Mouse (Mus musculus) erythroblast, embryonic 14.5 days (primary cell): ENCODE results near the gene Bicdl2. TPM values are rescaled to one million over a fixed set of nuclear protein-coding genes. Genes with fewer than 3 reads are reported as not detected.

Experiments
- H3K27me3 ChIP-seq: 2 replicates; pipeline ENCODE4 v1.6.1; 2012; ENCODE audit warnings: inconsistent platforms; ENCODE audit not compliant: control insufficient read depth
- H3K36me3 ChIP-seq: 2 replicates; pipeline ENCODE4 v1.6.1; 2012; ENCODE audit warnings: mild to moderate bottlenecking, inconsistent platforms; ENCODE audit not compliant: control insufficient read depth
- H3K4me1 ChIP-seq: 2 replicates; pipeline ENCODE4 v1.6.1; 2012; ENCODE audit warnings: inconsistent platforms; ENCODE audit not compliant: control insufficient read depth
- H3K4me3 ChIP-seq: replicated peaks from 2 replicates; pipeline ENCODE3; 2012; ENCODE audit warnings: moderate library complexity, mild to moderate bottlenecking, inconsistent platforms
- H3K9me3 ChIP-seq: 2 replicates; pipeline ENCODE4 v1.6.1; 2012; ENCODE audit warnings: low read length, inconsistent platforms, mixed read lengths; ENCODE audit not compliant: control insufficient read depth
- GATA1 ChIP-seq: IDR thresholded peaks from 2 replicates; pipeline ENCODE4 v1.6.1; 2012; ENCODE audit warnings: low read length, inconsistent platforms, mixed read lengths
- TAL1 ChIP-seq: IDR thresholded peaks from 3 replicates; pipeline ENCODE4 v1.6.1; 2012; ENCODE audit warnings: low read length, inconsistent platforms, mixed read lengths
- polyA plus RNA-seq: library from polyadenylated mRNA; stranded (reverse); fragments of >175 nt; gene quantifications from 2 replicates; pipeline ENCODE4 v1.2.3, GENCODE M21; 2012

Gene Bicdl2
- not detected in 2 replicates for polyA plus RNA-seq

DNA sequence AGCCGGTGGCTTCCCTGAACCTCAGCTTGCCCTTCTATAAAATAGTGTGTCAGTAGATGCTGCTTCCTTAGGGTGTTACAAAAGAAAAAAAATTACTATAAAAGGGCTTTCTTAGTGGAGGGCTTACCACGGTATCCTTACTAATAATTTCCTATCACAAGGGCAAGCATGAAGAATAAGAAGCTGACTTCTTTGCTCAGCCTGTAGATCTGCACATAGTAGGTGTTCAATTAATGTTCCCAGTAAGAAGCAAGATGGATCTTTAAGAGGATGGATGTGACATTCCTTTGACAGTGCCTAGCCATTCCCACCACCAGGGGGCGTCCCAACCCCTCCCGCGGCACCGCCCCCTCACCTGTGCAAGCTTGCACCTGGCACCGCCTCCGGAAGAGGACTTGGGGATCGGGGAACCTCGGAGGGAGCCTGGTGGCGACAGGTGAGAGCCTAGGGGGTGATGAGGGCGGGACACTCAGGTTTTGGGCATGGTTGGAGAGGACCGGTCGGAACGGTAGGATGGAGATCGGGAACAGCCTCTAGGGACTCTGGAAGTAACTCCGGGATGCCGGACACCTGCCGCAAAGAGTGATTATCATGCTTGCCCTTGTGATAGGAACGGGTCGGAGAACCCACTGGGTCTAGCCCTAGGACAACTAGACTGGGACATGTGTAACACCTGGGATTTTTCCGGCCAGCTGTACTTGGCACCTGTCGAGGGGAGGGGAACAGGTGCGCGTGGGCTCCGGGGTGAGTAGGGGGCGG is at the start of gene Bicdl2:
Gene Bicdl2, plus strand, starts transcription at position 390 of the 759 bp plus-strand sequence.
- Histone ChIP-seq H3K4me3 (no peak within 1 kb of the TSS), H3K4me1 (peaks cover 4% of the 10 kb centered on the region), H3K27me3 (peaks cover 50% of the 10 kb centered on the region), H3K36me3 (no peaks in the 10 kb centered on the region), H3K9me3 (no peaks in the 10 kb centered on the region)
- TF ChIP-seq TAL1 = no peak
- no peak for TF ChIP-seq GATA1

DNA sequence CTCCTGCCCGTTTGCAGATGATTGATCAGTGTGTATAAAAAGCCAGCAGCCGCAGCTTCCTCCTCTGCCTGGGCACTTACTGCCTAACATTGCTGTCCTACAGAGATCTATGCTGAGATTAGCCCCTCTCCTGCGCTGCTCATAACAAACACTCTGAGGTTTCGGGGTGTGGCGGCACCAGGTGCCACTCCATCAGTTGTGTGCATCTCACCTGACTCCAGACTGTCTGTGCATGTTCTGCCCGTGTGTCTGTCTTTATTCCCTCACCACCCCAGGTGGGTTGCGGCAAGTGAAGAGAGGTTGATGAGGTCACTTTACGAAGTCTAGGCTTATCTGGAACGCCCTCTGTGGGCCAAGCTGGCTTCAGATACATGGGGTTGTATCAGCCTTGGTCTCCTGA is 43.2 kb upstream of the Bicdl2 start:
- no peaks in the 10 kb centered on the region for H3K4me1 ChIP-seq
- H3K4me3 ChIP-seq = no peak overlapping the region
- peaks cover 13% of the 10 kb centered on the region for H3K27me3 ChIP-seq
- no peaks in the 10 kb centered on the region for H3K9me3 ChIP-seq
- TF ChIP-seq TAL1 (no peak), GATA1 (no peak)
- H3K36me3 ChIP-seq = no peaks in the 10 kb centered on the region

DNA sequence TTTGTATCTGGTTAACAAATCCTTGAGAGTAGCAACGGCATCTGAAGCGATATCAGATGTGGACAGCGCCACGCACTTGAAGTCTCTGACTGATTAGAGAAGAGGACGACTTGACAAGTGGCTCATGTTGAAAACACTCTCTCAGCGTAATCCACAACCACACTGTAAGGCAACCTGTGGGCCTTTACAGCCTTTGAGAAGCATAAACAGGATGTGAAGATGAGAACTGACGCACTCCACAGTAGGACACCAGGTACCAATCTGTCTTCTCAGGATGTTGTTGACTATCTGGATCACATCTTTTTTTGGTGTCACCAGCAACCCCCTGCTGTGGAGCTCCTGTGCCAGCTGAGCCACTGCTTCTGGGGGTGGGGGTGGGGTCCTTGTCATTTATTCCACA is 40.0 kb upstream of the Bicdl2 start:
- TF ChIP-seq GATA1 (no peak), TAL1 (no peak)
- Histone ChIP-seq H3K9me3 (no peaks in the 10 kb centered on the region), H3K27me3 (peaks cover 13% of the 10 kb centered on the region), H3K36me3 (no peaks in the 10 kb centered on the region), H3K4me1 (no peaks in the 10 kb centered on the region), H3K4me3 (no peak overlapping the region)

DNA sequence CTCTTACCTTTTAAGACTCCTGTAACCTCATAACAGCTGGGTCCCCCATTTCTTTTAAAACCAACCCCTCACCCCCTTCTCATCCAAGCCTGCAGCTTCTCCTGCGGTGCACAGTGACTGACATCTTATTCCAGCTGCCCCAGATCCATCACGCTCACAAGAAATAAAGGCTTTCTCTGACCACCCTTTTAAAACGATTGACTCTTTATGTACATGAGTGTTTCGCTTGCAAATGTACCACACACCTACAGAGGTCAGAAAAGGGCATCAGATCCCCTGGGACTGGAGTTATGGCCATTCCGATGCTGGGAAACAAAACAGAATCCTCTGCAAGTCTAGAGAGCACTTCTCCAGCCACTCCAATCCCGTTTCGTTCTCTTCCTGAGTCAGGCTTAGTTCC is 32.5 kb upstream of the Bicdl2 start:
- no peaks in the 10 kb centered on the region for H3K9me3 ChIP-seq
- no peaks in the 10 kb centered on the region for H3K36me3 ChIP-seq
- TF ChIP-seq GATA1 = no peak
- no peak for TF ChIP-seq TAL1
- H3K4me1 ChIP-seq = no peaks in the 10 kb centered on the region
- H3K27me3 ChIP-seq = peaks cover 4% of the 10 kb centered on the region; the same call in 1 of the 2 replicates
- H3K4me3 ChIP-seq = no peak overlapping the region

DNA sequence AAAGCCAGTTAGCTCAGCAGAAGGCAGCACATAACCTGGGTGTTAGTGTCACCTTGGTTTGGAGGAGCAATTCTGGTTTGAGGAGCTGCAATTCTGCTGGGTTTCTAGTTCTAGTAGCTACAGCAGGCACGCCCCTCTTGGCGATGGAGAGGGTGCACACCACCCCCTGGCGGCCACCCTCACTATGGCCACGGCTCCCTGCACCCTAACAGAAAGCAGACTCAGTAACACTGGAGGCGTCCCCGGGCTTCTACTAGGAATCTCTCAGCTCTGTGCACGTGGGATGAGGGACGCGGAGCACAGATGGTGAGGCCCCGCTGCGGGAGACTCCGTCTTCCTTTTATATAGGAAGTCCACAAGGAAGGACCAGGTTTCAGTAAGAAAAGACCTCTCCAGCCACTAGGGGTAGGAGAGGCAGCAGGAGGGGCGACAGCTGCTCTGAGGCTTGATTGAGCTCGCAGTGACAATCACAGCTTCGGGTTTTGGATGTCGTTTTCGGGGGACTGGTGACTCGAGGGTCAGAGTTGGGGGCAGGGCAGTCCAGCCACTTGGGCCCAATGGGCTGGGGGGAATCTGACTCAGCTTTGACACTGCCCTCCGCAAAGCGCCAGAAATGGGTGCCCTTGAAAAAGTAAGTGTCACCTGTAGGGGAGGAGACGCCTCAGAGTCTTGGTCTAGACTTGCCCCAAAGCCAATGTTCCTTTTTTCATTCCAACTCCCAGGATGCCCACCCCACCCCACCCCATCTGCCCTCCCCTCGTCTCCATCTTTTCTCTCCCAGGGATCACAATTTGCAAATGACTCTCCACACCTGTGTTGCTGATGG is 29.9 kb upstream of the Bicdl2 start:
- Histone ChIP-seq H3K27me3 (peaks cover 4% of the 10 kb centered on the region; the same call in 1 of the 2 replicates), H3K4me3 (no peak overlapping the region), H3K36me3 (no peaks in the 10 kb centered on the region), H3K9me3 (no peaks in the 10 kb centered on the region), H3K4me1 (no peaks in the 10 kb centered on the region)
- TF ChIP-seq TAL1 (no peak), GATA1 (no peak)

DNA sequence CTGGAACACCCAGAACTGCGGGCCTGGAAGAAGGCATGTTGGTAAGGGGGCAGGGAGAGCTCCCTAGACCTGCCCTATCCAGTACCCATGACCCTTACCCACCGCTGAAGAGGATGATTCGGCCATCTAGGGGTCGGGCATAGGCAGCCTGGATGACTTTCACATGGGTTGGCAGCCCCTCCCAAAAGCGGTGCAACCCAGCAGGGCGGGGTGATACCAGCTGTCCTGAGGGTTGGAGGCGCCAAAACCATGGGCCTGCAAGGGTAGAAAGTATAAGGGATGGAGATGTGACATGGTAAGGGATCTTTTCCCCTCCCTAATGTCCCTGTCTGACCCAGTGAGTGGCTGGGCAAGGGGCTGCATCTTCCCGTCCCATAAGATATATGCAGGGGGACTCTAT is 29.1 kb upstream of the Bicdl2 start:
- Histone ChIP-seq H3K27me3 (peaks cover 4% of the 10 kb centered on the region; the same call in 1 of the 2 replicates), H3K36me3 (no peaks in the 10 kb centered on the region), H3K4me3 (no peak overlapping the region), H3K4me1 (no peaks in the 10 kb centered on the region), H3K9me3 (no peaks in the 10 kb centered on the region)
- TF ChIP-seq GATA1 = no peak
- no peak for TF ChIP-seq TAL1

DNA sequence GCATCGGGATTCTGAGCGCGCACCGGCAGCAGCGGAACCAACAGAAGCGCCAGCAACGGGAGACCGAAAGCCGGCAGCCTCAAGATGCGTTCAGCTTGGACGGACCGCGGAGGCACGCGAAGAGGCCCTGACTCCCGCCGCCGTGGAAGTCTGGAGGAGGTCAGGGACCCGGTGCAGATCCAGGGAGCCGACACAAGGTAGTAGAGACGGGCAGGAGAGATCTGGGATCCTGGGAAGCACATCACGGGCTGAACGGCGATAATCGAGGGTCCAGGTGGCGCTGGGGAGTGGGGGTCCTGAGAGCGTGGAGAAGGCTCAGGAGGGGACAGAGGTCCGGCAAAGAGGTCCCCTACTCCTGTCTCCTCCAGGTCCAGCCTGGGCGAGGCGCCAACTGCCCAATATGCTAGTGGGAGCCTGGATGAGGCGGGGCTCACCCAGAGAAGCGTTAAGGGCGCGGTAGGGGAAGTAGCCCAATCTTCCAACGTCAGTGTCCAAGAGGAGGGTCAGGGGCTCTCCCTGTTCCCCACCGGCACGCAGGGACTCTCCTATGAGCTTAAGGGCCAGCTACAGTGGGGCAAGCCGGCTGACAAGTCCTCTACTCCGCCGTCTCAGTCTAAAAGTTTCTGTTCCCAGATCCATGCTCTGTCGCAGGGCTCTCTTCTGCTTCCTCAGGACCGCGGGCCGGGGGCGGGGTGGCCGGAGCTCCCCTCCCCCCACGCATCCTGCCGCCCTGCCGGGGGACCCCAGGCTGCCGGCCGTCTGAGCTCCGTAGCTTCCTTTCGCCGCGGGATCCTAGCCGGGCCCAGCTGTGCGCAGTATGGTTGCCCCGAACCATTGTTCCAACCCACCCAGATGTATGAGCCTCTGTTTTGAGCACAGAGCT is 15.5 kb upstream of the Bicdl2 start, which contains the start of gene Mmp25:
Gene Mmp25, minus strand, starts transcription at position 665 of the 883 bp plus-strand sequence.
- Histone ChIP-seq H3K4me1 (no peaks in the 10 kb centered on the region), H3K4me3 (no peak within 1 kb of the TSS), H3K9me3 (no peaks in the 10 kb centered on the region; the same call in 1 of the 2 replicates), H3K36me3 (no peaks in the 10 kb centered on the region), H3K27me3 (peaks cover 32% of the 10 kb centered on the region)
- TF ChIP-seq TAL1 (no peak), GATA1 (no peak)

DNA sequence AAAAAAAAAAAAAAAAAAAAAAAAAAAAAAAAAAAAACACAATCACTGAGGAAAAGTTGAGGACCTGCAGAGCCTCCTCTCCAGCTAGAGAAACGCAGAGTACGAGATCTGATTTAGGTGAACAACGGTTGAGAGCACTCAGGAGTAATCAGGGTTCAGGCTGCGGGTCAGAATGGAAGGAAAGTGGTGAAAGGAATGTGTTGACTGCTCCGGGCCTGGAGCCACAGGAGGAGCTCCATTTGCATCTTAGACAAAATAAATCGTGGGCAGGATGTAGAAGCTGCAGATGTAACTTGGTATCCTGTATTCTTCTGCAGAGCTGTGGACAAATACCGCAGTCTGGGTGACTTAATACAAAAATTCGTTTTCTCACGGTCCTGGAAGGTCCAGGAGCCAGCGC is 14.4 kb upstream of the Bicdl2 start:
- H3K9me3 ChIP-seq = no peaks in the 10 kb centered on the region; the same call in 1 of the 2 replicates
- H3K4me3 ChIP-seq = no peak overlapping the region
- H3K36me3 ChIP-seq = no peaks in the 10 kb centered on the region
- peaks cover 32% of the 10 kb centered on the region for H3K27me3 ChIP-seq
- no peaks in the 10 kb centered on the region for H3K4me1 ChIP-seq
- no peak for TF ChIP-seq GATA1
- no peak for TF ChIP-seq TAL1

DNA sequence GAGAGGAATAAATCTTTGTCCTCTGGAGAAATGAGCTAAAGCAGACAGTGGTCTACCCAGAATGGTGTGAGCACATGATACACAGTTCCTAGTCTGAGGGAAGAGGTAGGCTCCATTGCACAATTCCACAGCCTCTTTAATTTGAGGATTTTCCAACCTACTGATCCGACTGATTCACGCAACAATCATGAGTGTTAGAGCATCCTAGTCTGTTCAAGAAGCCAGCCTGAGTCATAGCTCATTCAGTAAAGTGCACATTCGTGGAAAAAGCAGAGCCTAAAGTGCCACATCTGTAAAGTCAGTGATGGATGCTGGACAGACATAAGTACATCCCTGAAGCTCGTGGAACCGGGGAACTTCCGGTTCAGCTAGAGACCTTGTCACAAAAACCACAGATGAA is 8.9 kb upstream of the Bicdl2 start:
- no peaks in the 10 kb centered on the region for H3K9me3 ChIP-seq
- TF ChIP-seq TAL1 (no peak), GATA1 (no peak)
- no peak overlapping the region for H3K4me3 ChIP-seq
- no peaks in the 10 kb centered on the region for H3K36me3 ChIP-seq
- H3K27me3 ChIP-seq = peaks cover 6% of the 10 kb centered on the region
- no peaks in the 10 kb centered on the region for H3K4me1 ChIP-seq
